Mouse (Mus musculus): ENCODE data around the gene Olfr340. TPM values are rescaled to one million over a fixed set of nuclear protein-coding genes. Genes with fewer than 3 reads are reported as not detected.
"Not testable (repeated sequence)": the region's sequence is repeated elsewhere in the genome, so short reads cannot be mapped to it uniquely, and the experiment has no call there.

Gene Olfr340
- polyA plus RNA-seq (2015; fragmentation: Nextera tagmentation; extraction: Ambion mirVana), result not detected in 2 replicates

GRCm38 (mm10) chr2:36452287-36452686 is at the start of gene Olfr340:
Gene Olfr340, plus strand, starts transcription at chr2:36452587.
- 67% methylated on average over 1 of the region's 1 CpGs for WGBS
- no peaks in the 10 kb centered on the region for H3K4me1 ChIP-seq
- 0 out of 2 replicates have a peak, but pooled peaks cover 4% of the 10 kb centered on the region for H3K9me3 ChIP-seq
- no peak within 1 kb of the TSS for H3K27ac ChIP-seq
- no peaks in the 10 kb centered on the region for H3K27me3 ChIP-seq
- ATAC-seq (ENCODE audit: low FRiP score, low read depth), result no peak
- H3K4me2 ChIP-seq (replicated peaks), result no peak within 1 kb of the TSS
- H3K36me3 ChIP-seq, result no peaks in the 10 kb centered on the region
- no peak within 1 kb of the TSS for H3K9ac ChIP-seq
- no peak within 1 kb of the TSS for H3K4me3 ChIP-seq

- H3K27me3 ChIP-seq; ATAC-seq (ENCODE audit: low FRiP score, low read depth); H3K27ac ChIP-seq; H3K4me1 ChIP-seq; H3K36me3 ChIP-seq; H3K4me2 ChIP-seq (replicated peaks); H3K9me3 ChIP-seq; H3K9ac ChIP-seq; H3K4me3 ChIP-seq: not testable (repeated sequence)
- 82% methylated on average over 3 of the region's 3 CpGs for WGBS
Measured at GRCm38 (mm10) chr2:36415174-36415573, 37.2 kb upstream of the Olfr340 start.

GRCm38 (mm10) chr2:36415591-36415990 is 36.8 kb upstream of the Olfr340 start:
- 89% methylated on average over 7 of the region's 7 CpGs for WGBS
- not testable (repeated sequence) for H3K9me3 ChIP-seq; H3K4me2 ChIP-seq (replicated peaks); H3K4me3 ChIP-seq; H3K4me1 ChIP-seq; H3K9ac ChIP-seq; H3K27ac ChIP-seq; H3K36me3 ChIP-seq; H3K27me3 ChIP-seq; ATAC-seq (ENCODE audit: low FRiP score, low read depth)

- Histone ChIP-seq H3K27ac (no peak within 1 kb of the TSS), H3K9me3 (no peaks in the 10 kb centered on the region; the same call in 1 of the 2 replicates), H3K4me3 (no peak within 1 kb of the TSS), H3K36me3 (no peaks in the 10 kb centered on the region), H3K4me2 (replicated peaks) (no peak within 1 kb of the TSS), H3K4me1 (no peaks in the 10 kb centered on the region), H3K27me3 (no peaks in the 10 kb centered on the region), H3K9ac (no peak within 1 kb of the TSS)
- ATAC-seq (ENCODE audit: low FRiP score, low read depth), result no peak
- WGBS, result 84% methylated on average over 3 of the region's 3 CpGs
Measured at GRCm38 (mm10) chr2:36418647-36419046, 33.7 kb upstream of the Olfr340 start, which contains the start of gene Olfr339. Gene Olfr339, plus strand, starts transcription at chr2:36418947.

GRCm38 (mm10) chr2:36473634-36474033 is 21.2 kb downstream of the Olfr340 start:
- Histone ChIP-seq H3K27me3 (no peaks in the 10 kb centered on the region), H3K4me2 (replicated peaks) (no peak overlapping the region), H3K9me3 (peaks cover 19% of the 10 kb centered on the region), H3K36me3 (no peaks in the 10 kb centered on the region), H3K4me3 (no peak overlapping the region), H3K4me1 (no peaks in the 10 kb centered on the region), H3K9ac (no peak overlapping the region), H3K27ac (no peak overlapping the region)
- ATAC-seq (ENCODE audit: low FRiP score, low read depth), result no peak

GRCm38 (mm10) chr2:36482368-36482767 is 30.0 kb downstream of the Olfr340 start, which contains the start of gene Olfr341:
Gene Olfr341, minus strand, starts transcription at chr2:36482468.
- Histone ChIP-seq H3K9ac (no peak within 1 kb of the TSS), H3K4me3 (no peak within 1 kb of the TSS), H3K9me3 (peaks cover 3% of the 10 kb centered on the region; the same call in 1 of the 2 replicates), H3K36me3 (no peaks in the 10 kb centered on the region), H3K27me3 (no peaks in the 10 kb centered on the region), H3K27ac (no peak within 1 kb of the TSS), H3K4me2 (replicated peaks) (no peak within 1 kb of the TSS), H3K4me1 (no peaks in the 10 kb centered on the region)
- no peak for ATAC-seq (ENCODE audit: low FRiP score, low read depth)

Other genes starting within 250 kb of the Olfr340 start
- 8.7 and 9.1 TPM in 2 replicates for gene Ptgs1, start 222.2 kb upstream of the Olfr340 start, polyA plus RNA-seq (2015; fragmentation: Nextera tagmentation; extraction: Ambion mirVana)
- not detected in 2 replicates for gene Olfr338, start 79.1 kb upstream of the Olfr340 start, polyA plus RNA-seq (2015; fragmentation: Nextera tagmentation; extraction: Ambion mirVana)
- not detected in 2 replicates for gene Olfr339, start 33.6 kb upstream of the Olfr340 start, polyA plus RNA-seq (2015; fragmentation: Nextera tagmentation; extraction: Ambion mirVana)
- gene Olfr341, start 29.9 kb downstream of the Olfr340 start, polyA plus RNA-seq (2015; fragmentation: Nextera tagmentation; extraction: Ambion mirVana), result not detected in 2 replicates
- not detected in 2 replicates for gene Olfr342, start 72.4 kb downstream of the Olfr340 start, polyA plus RNA-seq (2015; fragmentation: Nextera tagmentation; extraction: Ambion mirVana)
- gene Olfr344, start 114.1 kb downstream of the Olfr340 start, polyA plus RNA-seq (2015; fragmentation: Nextera tagmentation; extraction: Ambion mirVana), result not detected in 2 replicates
- not detected in 2 replicates for gene Olfr345, start 187.5 kb downstream of the Olfr340 start, polyA plus RNA-seq (2015; fragmentation: Nextera tagmentation; extraction: Ambion mirVana)
- gene Olfr346, start 233.2 kb downstream of the Olfr340 start, polyA plus RNA-seq (2015; fragmentation: Nextera tagmentation; extraction: Ambion mirVana), result not detected in 2 replicates